Comparison of ENCODE assay signal across 21 mouse cellular contexts in the genomic region with DNA sequence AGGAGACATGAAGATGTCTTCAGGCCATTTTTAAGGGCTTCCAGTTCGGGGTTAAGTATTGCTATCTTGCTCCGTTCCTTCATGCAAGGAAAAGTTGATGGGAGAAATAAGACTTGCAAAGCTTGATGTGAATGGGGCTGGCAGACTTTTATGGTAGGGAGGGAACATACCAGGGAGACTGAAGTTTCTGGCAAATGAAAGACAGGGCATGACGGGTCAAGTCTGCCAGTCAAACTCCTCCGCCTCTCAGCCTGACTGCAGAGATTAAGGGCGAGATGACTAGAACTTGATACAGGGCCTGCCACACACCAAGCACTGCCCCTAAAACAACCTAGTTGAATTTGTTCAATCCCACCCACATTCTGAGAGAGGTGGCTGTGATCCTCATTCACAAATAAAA.
A peak's percentile ranks its signal among the peaks of the same experiment; 100 is the strongest.
DNase-seq lines count a peak whose midpoint lies in the region; ATAC-seq and TF ChIP-seq lines count a peak whose summit lies in the region.
"Had no signal": no experiment of that assay in that cellular context is flagged by ENCODE, and none has a peak within 500 bp of the region (broad histone marks: within the 10 kb centered on the region; RNA-seq: fewer than 3 reads in every experiment).

No protein-coding gene starts in this region.

- H3K9ac ChIP-seq in heart, embryonic 15.5 days, result no peak overlapping the region
- H3K9ac ChIP-seq in lung, postnatal 0 days (replicated peaks; ENCODE audit: low read depth), result no peak overlapping the region
- no peak overlapping the region for H3K9ac ChIP-seq in midbrain, embryonic 14.5 days (replicated peaks; ENCODE audit: low read length)
- no peak overlapping the region for H3K9ac ChIP-seq in neural tube, embryonic 15.5 days (replicated peaks)
- H3K9ac ChIP-seq: embryonic facial prominence, embryonic 15.5 days; hindbrain, embryonic 12.5 days; limb, embryonic 13.5 days; liver, embryonic 14.5 days had no signal

- no peak for ATAC-seq in heart, embryonic 15.5 days (replicated peaks; ENCODE audit: insufficient number of reproducible peaks, insufficient read depth, low FRiP score, low read depth)
- no peak for ATAC-seq in lung, postnatal 0 days
- ATAC-seq in midbrain, embryonic 14.5 days (ENCODE audit: low FRiP score, low TSS enrichment), result no peak
- ATAC-seq in neural tube, embryonic 15.5 days (ENCODE audit: low FRiP score), result no peak
- ATAC-seq: inflammation-experienced regulatory T-cells, adult 6 months; midbrain, embryonic 16.5 days had no signal

- H3K4me2 ChIP-seq in heart, embryonic 15.5 days, result no peak overlapping the region
- no peak overlapping the region for H3K4me2 ChIP-seq in lung, postnatal 0 days (replicated peaks; ENCODE audit: low read depth, low read length)
- no peak overlapping the region for H3K4me2 ChIP-seq in midbrain, embryonic 14.5 days (ENCODE audit: low read length)
- H3K4me2 ChIP-seq in neural tube, embryonic 15.5 days, result no peak overlapping the region
- H3K4me2 ChIP-seq: embryonic facial prominence, embryonic 15.5 days; hindbrain, embryonic 12.5 days; limb, embryonic 13.5 days had no signal

- no peaks in the 10 kb centered on the region for H3K27me3 ChIP-seq in heart, embryonic 15.5 days
- H3K27me3 ChIP-seq in lung, postnatal 0 days (replicated peaks; ENCODE audit: insufficient read depth, low read length), result no peaks in the 10 kb centered on the region
- H3K27me3 ChIP-seq in midbrain, embryonic 14.5 days (ENCODE audit: control insufficient read depth, insufficient read depth, low read length), result no peaks in the 10 kb centered on the region
- 0 out of 2 replicates have a peak, but pooled peaks cover 3% of the 10 kb centered on the region for H3K27me3 ChIP-seq in neural tube, embryonic 15.5 days (replicated peaks)
- H3K27me3 ChIP-seq: embryonic facial prominence, embryonic 15.5 days; Patski had no signal

- DNase-seq in heart, postnatal 25 days (ENCODE audit: low spot score), result no peak
- peak; percentile 12 for DNase-seq in lung, postnatal 0 days (ENCODE audit: low spot score)
- DNase-seq in lung, postnatal 4 days, result no peak
- peak; percentile 28 for DNase-seq in gonadal fat pad, adult 2 months (ENCODE audit: low read depth)
- no peak for DNase-seq in midbrain, embryonic 14.5 days
- DNase-seq: adrenal gland, postnatal 14 days; cerebellum, adult 11 months; cerebellum, postnatal 25 days; embryo, embryonic 11 days; gastrocnemius, adult 2 months; right cerebral cortex, postnatal 25 days; thymus, adult 2 months had no signal

- 55% methylated on average over 5 of the region's 5 CpGs for WGBS in heart, embryonic 15.5 days
- 79% methylated on average over 5 of the region's 5 CpGs for WGBS in lung, postnatal 0 days
- WGBS in midbrain, embryonic 14.5 days, result 81% methylated on average over 5 of the region's 5 CpGs
- 84% methylated on average over 5 of the region's 5 CpGs for WGBS in neural tube, embryonic 15.5 days

- H3K27ac ChIP-seq in heart, embryonic 15.5 days, result peak overlapping the region; percentile 49
- H3K27ac ChIP-seq in lung, postnatal 0 days (ENCODE audit: low read length), result peak overlapping the region; percentile 22; the same call in 1 of the 2 replicates
- H3K27ac ChIP-seq in midbrain, embryonic 14.5 days (replicated peaks; ENCODE audit: low read depth, low read length), result no peak overlapping the region
- no peak overlapping the region for H3K27ac ChIP-seq in neural tube, embryonic 15.5 days (replicated peaks)
- H3K27ac ChIP-seq: embryonic facial prominence, embryonic 15.5 days; gastrocnemius, adult 2 months; hindbrain, embryonic 12.5 days; limb, embryonic 13.5 days; liver, embryonic 14.5 days had no signal

- intact Hi-C loops in heart, postnatal 25 days (cut with DNase I), result loop anchor here (5.0 kb wide), 1 partner anchor 90 kb away; a partner anchor contains a TSS

- no peaks in the 10 kb centered on the region for H3K9me3 ChIP-seq in heart, embryonic 15.5 days (replicated peaks)
- H3K9me3 ChIP-seq in lung, postnatal 0 days (ENCODE audit: low read length), result no peaks in the 10 kb centered on the region
- H3K9me3 ChIP-seq in midbrain, embryonic 14.5 days (ENCODE audit: control insufficient read depth, low read length), result no peaks in the 10 kb centered on the region
- H3K9me3 ChIP-seq in neural tube, embryonic 15.5 days (replicated peaks), result no peaks in the 10 kb centered on the region
- H3K9me3 ChIP-seq: embryonic facial prominence, embryonic 15.5 days; hindbrain, embryonic 12.5 days; limb, embryonic 13.5 days had no signal

- H3K36me3 ChIP-seq in heart, embryonic 15.5 days, result no peaks in the 10 kb centered on the region
- no peaks in the 10 kb centered on the region for H3K36me3 ChIP-seq in lung, postnatal 0 days (ENCODE audit: insufficient read depth, low read length)
- no peaks in the 10 kb centered on the region for H3K36me3 ChIP-seq in midbrain, embryonic 14.5 days (ENCODE audit: control insufficient read depth, insufficient read depth, low read length)
- no peaks in the 10 kb centered on the region for H3K36me3 ChIP-seq in neural tube, embryonic 15.5 days
- H3K36me3 ChIP-seq: embryonic facial prominence, embryonic 15.5 days; hindbrain, embryonic 12.5 days; limb, embryonic 13.5 days had no signal

- H3K4me1 ChIP-seq in heart, embryonic 15.5 days (replicated peaks), result peaks cover 37% of the 10 kb centered on the region
- H3K4me1 ChIP-seq in lung, postnatal 0 days (ENCODE audit: insufficient read depth, low read depth, low read length), result 0 out of 2 replicates have a peak, but pooled peaks cover 3% of the 10 kb centered on the region
- H3K4me1 ChIP-seq in midbrain, embryonic 14.5 days (ENCODE audit: control insufficient read depth, insufficient read depth, low read length), result peaks cover 3% of the 10 kb centered on the region; the same call in 1 of the 2 replicates
- no peaks in the 10 kb centered on the region for H3K4me1 ChIP-seq in neural tube, embryonic 15.5 days

- TF ChIP-seq CTCF in lung, postnatal 0 days (IDR thresholded peaks at IDR 0.05), result no peak

- 0 out of 2 replicates have a peak, but pooled peaks have one; percentile 4 for TF ChIP-seq EP300 in lung, postnatal 0 days (IDR thresholded peaks at IDR 0.05)

- no peak overlapping the region for H3K4me3 ChIP-seq in heart, embryonic 15.5 days
- no peak overlapping the region for H3K4me3 ChIP-seq in lung, postnatal 0 days (ENCODE audit: low read depth, low read length)
- H3K4me3 ChIP-seq in midbrain, embryonic 14.5 days (replicated peaks; ENCODE audit: low read depth, low read length), result no peak overlapping the region
- H3K4me3 ChIP-seq in neural tube, embryonic 15.5 days (replicated peaks), result no peak overlapping the region
- H3K4me3 ChIP-seq: embryonic facial prominence, embryonic 15.5 days; gastrocnemius, adult 2 months; hindbrain, embryonic 12.5 days; limb, embryonic 13.5 days had no signal

Comparison
In these comparisons a context has a peak if more than half of its experiments do, and no peak if none do; other contexts are left out.
1. DNase-seq: peak in lung, postnatal 0 days (single experiment) and gonadal fat pad, adult 2 months (single experiment); none in heart, postnatal 25 days (single experiment), lung, postnatal 4 days (0 of 2) and midbrain, embryonic 14.5 days (single experiment).
2. H3K27ac ChIP-seq: peak in heart, embryonic 15.5 days (single experiment) and lung, postnatal 0 days (single experiment); none in midbrain, embryonic 14.5 days (single experiment) and neural tube, embryonic 15.5 days (single experiment).